Mouse (Mus musculus) midbrain, embryonic 10.5 days (tissue): ENCODE results near the gene Tmem273. TPM values are rescaled to one million over a fixed set of nuclear protein-coding genes. Genes with fewer than 3 reads are reported as not detected.

Experiments
- DNase-seq: peaks from one replicate; pipeline ENCODE4 v3.0.0-alpha.2; 2017; ENCODE audit warnings: low spot score
- H3K27ac ChIP-seq: fragments of 300-500 bp; sonication (generic); replicated peaks from 2 replicates; pipeline ENCODE4 v1.5.1; 2016; ENCODE audit warnings: mild to moderate bottlenecking
- H3K27me3 ChIP-seq: fragments of 300-500 bp; sonication (generic); 2 replicates; pipeline ENCODE4 v1.6.1; 2016; ENCODE audit warnings: low read depth, mild to moderate bottlenecking; ENCODE audit not compliant: poor library complexity, severe bottlenecking
- H3K36me3 ChIP-seq: fragments of 300-500 bp; sonication (generic); 2 replicates; pipeline ENCODE4 v1.6.1; 2016; ENCODE audit warnings: mild to moderate bottlenecking, moderate library complexity
- H3K4me1 ChIP-seq: fragments of 300-500 bp; sonication (generic); 2 replicates; pipeline ENCODE4 v1.6.1; 2016
- H3K4me3 ChIP-seq: fragments of 300-500 bp; sonication (generic); 2 replicates; pipeline ENCODE4 v1.5.1; 2016; ENCODE audit warnings: mild to moderate bottlenecking, moderate library complexity
- H3K9me3 ChIP-seq: fragments of 300-500 bp; sonication (generic); replicated peaks from 2 replicates; pipeline ENCODE4 v1.6.1; 2016; ENCODE audit warnings: mild to moderate bottlenecking
- WGBS: fragments of 180-500 bp; shearing (Covaris S2); methylation state at CpG from one replicate; pipeline ENCODE4 v1.1.7; 2016; 5-methylcytosine and 5-hydroxymethylcytosine counted together
- polyA plus RNA-seq: library from polyadenylated mRNA; unstranded; fragments of >200 nt; fragmentation: Nextera tagmentation; extraction: Ambion mirVana; gene quantifications from 2 replicates; pipeline ENCODE4 v1.2.1, GENCODE M21; 2016

Tmem273 gene
- polyA plus RNA-seq, 1 experiment from 2014 or later: 0.25 TPM

- no peak overlapping the region for H3K27ac ChIP-seq
- H3K4me3 ChIP-seq: no peak overlapping the region
- no peaks in the 10 kb centered on the region for H3K9me3 ChIP-seq
- H3K27me3 ChIP-seq: no peaks in the 10 kb centered on the region
- no peaks in the 10 kb centered on the region for H3K36me3 ChIP-seq
- no peak for DNase-seq
- no peaks in the 10 kb centered on the region for H3K4me1 ChIP-seq
- 88% methylated on average over 12 of the region's 12 CpGs for WGBS
Observed at GRCm38 (mm10) chr14:32784130-32784747, 1.5 kb upstream of the Tmem273 start.

GRCm38 (mm10) chr14:32784748-32785134, 1.0 kb upstream of the Tmem273 start:
- no peak for DNase-seq
- Histone ChIP-seq H3K27ac (no peak overlapping the region), H3K27me3 (no peaks in the 10 kb centered on the region), H3K36me3 (no peaks in the 10 kb centered on the region), H3K4me3 (no peak overlapping the region), H3K4me1 (no peaks in the 10 kb centered on the region), H3K9me3 (no peaks in the 10 kb centered on the region)
- WGBS: 80% methylated on average over 4 of the region's 4 CpGs

GRCm38 (mm10) chr14:32787691-32788090, 1.9 kb downstream of the Tmem273 start:
- H3K9me3 ChIP-seq: no peaks in the 10 kb centered on the region
- H3K36me3 ChIP-seq: no peaks in the 10 kb centered on the region
- no peaks in the 10 kb centered on the region for H3K27me3 ChIP-seq
- H3K4me3 ChIP-seq: no peak overlapping the region
- 66% methylated on average over 5 of the region's 5 CpGs for WGBS
- H3K27ac ChIP-seq: no peak overlapping the region
- no peaks in the 10 kb centered on the region for H3K4me1 ChIP-seq
- DNase-seq: no peak

GRCm38 (mm10) chr14:32796375-32796774, 10.6 kb downstream of the Tmem273 start:
- H3K36me3 ChIP-seq: no peaks in the 10 kb centered on the region
- no peak overlapping the region for H3K4me3 ChIP-seq
- H3K27me3 ChIP-seq: 0 out of 2 replicates have a peak, but pooled peaks cover 4% of the 10 kb centered on the region
- no peak for DNase-seq
- WGBS: 70% methylated on average over 8 of the region's 8 CpGs
- H3K9me3 ChIP-seq: no peaks in the 10 kb centered on the region
- H3K4me1 ChIP-seq: peaks cover 11% of the 10 kb centered on the region
- H3K27ac ChIP-seq: no peak overlapping the region

GRCm38 (mm10) chr14:32797803-32798202, 12.0 kb downstream of the Tmem273 start:
- DNase-seq: no peak
- H3K27me3 ChIP-seq: 0 out of 2 replicates have a peak, but pooled peaks cover 4% of the 10 kb centered on the region
- no peaks in the 10 kb centered on the region for H3K36me3 ChIP-seq
- WGBS: 75% methylated on average over 2 of the region's 2 CpGs
- H3K27ac ChIP-seq: no peak overlapping the region
- peaks cover 19% of the 10 kb centered on the region for H3K4me1 ChIP-seq
- no peaks in the 10 kb centered on the region for H3K9me3 ChIP-seq
- no peak overlapping the region for H3K4me3 ChIP-seq

- Histone ChIP-seq H3K9me3 (no peaks in the 10 kb centered on the region), H3K4me3 (no peak overlapping the region), H3K36me3 (no peaks in the 10 kb centered on the region), H3K27me3 (0 out of 2 replicates have a peak, but pooled peaks cover 4% of the 10 kb centered on the region), H3K27ac (no peak overlapping the region), H3K4me1 (peaks cover 19% of the 10 kb centered on the region)
- no peak for DNase-seq
- 90% methylated on average over 4 of the region's 4 CpGs for WGBS
Observed at GRCm38 (mm10) chr14:32798355-32798754, 12.6 kb downstream of the Tmem273 start.

- H3K9me3 ChIP-seq: no peaks in the 10 kb centered on the region
- H3K4me3 ChIP-seq: no peak overlapping the region
- H3K27ac ChIP-seq: no peak overlapping the region
- 0 out of 2 replicates have a peak, but pooled peaks cover under 1% of the 10 kb centered on the region for H3K27me3 ChIP-seq
- no peak for DNase-seq
- no peaks in the 10 kb centered on the region for H3K36me3 ChIP-seq
- peaks cover 19% of the 10 kb centered on the region for H3K4me1 ChIP-seq
- 93% methylated on average over 7 of the region's 7 CpGs for WGBS
Observed at GRCm38 (mm10) chr14:32800048-32800447, 14.3 kb downstream of the Tmem273 start.

- Histone ChIP-seq H3K27ac (peak overlapping the region; percentile 78), H3K4me1 (peaks cover 19% of the 10 kb centered on the region), H3K9me3 (no peaks in the 10 kb centered on the region), H3K36me3 (no peaks in the 10 kb centered on the region), H3K4me3 (no peak overlapping the region), H3K27me3 (no peaks in the 10 kb centered on the region)
- WGBS: 53% methylated on average over 11 of the region's 11 CpGs
- DNase-seq: peak; percentile 49
Observed at GRCm38 (mm10) chr14:32801016-32801661, 15.4 kb downstream of the Tmem273 start.

- Histone ChIP-seq H3K4me3 (no peak overlapping the region), H3K27me3 (no peaks in the 10 kb centered on the region), H3K36me3 (no peaks in the 10 kb centered on the region), H3K4me1 (peaks cover 15% of the 10 kb centered on the region), H3K27ac (peak overlapping the region; percentile 78), H3K9me3 (no peaks in the 10 kb centered on the region)
- no peak for DNase-seq
Observed at GRCm38 (mm10) chr14:32801662-32802024, 15.9 kb downstream of the Tmem273 start.

GRCm38 (mm10) chr14:32810111-32810510, 24.3 kb downstream of the Tmem273 start:
- Histone ChIP-seq H3K36me3 (no peaks in the 10 kb centered on the region), H3K27me3 (no peaks in the 10 kb centered on the region), H3K9me3 (no peaks in the 10 kb centered on the region), H3K27ac (no peak overlapping the region), H3K4me3 (no peak overlapping the region), H3K4me1 (no peaks in the 10 kb centered on the region)
- no peak for DNase-seq

- H3K9me3 ChIP-seq: no peaks in the 10 kb centered on the region
- H3K4me3 ChIP-seq: no peak overlapping the region
- H3K4me1 ChIP-seq: no peaks in the 10 kb centered on the region
- H3K36me3 ChIP-seq: no peaks in the 10 kb centered on the region
- no peak overlapping the region for H3K27ac ChIP-seq
- 85% methylated on average over 6 of the region's 6 CpGs for WGBS
- no peak for DNase-seq
- no peaks in the 10 kb centered on the region for H3K27me3 ChIP-seq
Observed at GRCm38 (mm10) chr14:32812429-32812828, 26.7 kb downstream of the Tmem273 start.

- WGBS: 65% methylated on average over 4 of the region's 4 CpGs
- Histone ChIP-seq H3K9me3 (no peaks in the 10 kb centered on the region), H3K4me3 (no peak overlapping the region), H3K4me1 (peaks cover 4% of the 10 kb centered on the region; the same call in 1 of the 2 replicates), H3K27me3 (no peaks in the 10 kb centered on the region), H3K36me3 (no peaks in the 10 kb centered on the region), H3K27ac (no peak overlapping the region)
- DNase-seq: no peak
Observed at GRCm38 (mm10) chr14:32814961-32815360, 29.2 kb downstream of the Tmem273 start.

GRCm38 (mm10) chr14:32816533-32816932, 30.8 kb downstream of the Tmem273 start:
- H3K36me3 ChIP-seq: no peaks in the 10 kb centered on the region
- H3K4me3 ChIP-seq: no peak overlapping the region
- peaks cover 4% of the 10 kb centered on the region; the same call in 1 of the 2 replicates for H3K4me1 ChIP-seq
- WGBS: 75% methylated on average over 4 of the region's 4 CpGs
- no peaks in the 10 kb centered on the region for H3K9me3 ChIP-seq
- H3K27me3 ChIP-seq: no peaks in the 10 kb centered on the region
- no peak overlapping the region for H3K27ac ChIP-seq
- DNase-seq: no peak
